Mouse (Mus musculus) thymus, postnatal 25 days (tissue): Measurements from ENCODE around the gene Hs3st4.

Experiments
- DNase-seq: peaks from one replicate; pipeline ENCODE4 v3.0.0; 2022

Hs3st4 gene

GRCm38 (mm10) chr7:124141229-124141628 is 158.6 kb downstream of the Hs3st4 start:
- DNase-seq = no peak

DNA sequence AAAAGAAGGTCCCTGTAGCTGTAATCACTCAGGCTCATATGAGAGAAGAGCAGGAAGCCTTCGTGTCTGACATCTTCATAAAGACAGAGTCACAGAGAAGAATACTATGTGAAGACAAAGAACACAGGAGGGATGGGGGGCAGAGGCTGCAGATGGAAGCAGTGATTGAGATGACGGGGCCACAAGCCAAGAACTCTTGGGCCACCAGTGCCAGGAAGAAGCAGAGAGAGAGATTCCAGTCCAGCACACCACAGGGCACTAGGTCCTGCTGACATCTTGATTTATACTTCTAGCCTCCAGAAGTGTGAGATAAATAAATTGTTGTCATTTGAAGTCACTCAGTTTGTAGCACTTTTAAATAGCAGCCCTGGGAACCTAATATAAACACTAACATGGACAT is 168.2 kb downstream of the Hs3st4 start:
- DNase-seq = no peak

DNA sequence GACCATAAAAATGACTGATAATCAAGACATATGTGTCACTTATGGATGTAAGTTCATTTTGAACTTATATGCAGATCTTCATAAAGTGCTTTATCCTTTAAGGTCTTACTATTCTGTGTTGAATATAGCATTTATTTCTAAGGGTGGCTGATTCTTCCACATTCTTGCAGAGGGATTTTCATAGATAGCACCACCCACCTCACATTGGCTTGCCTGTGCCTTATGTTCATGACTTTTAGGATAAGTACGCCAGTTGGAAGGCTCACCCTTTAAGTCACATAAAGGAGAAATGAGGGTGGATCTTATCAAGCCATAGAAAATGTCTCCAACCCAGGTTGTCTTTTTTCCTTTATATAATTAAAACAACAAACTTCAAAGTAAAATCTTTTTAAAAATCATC is 180.6 kb downstream of the Hs3st4 start:
- no peak for DNase-seq

GRCm38 (mm10) chr7:124166229-124166628 is 183.6 kb downstream of the Hs3st4 start:
- DNase-seq = no peak

GRCm38 (mm10) chr7:124168796-124169195 is 186.1 kb downstream of the Hs3st4 start:
- no peak for DNase-seq

GRCm38 (mm10) chr7:124170001-124170400 is 187.3 kb downstream of the Hs3st4 start:
- no peak for DNase-seq

- no peak for DNase-seq
Measured at GRCm38 (mm10) chr7:124171992-124172391, 189.3 kb downstream of the Hs3st4 start.

- DNase-seq = no peak
Measured at GRCm38 (mm10) chr7:124180926-124181325, 198.3 kb downstream of the Hs3st4 start.

GRCm38 (mm10) chr7:124184693-124185092 is 202.0 kb downstream of the Hs3st4 start:
- DNase-seq = no peak

GRCm38 (mm10) chr7:124198811-124199570 is 216.3 kb downstream of the Hs3st4 start:
- no peak for DNase-seq

- no peak for DNase-seq
Measured at GRCm38 (mm10) chr7:124216921-124217320, 234.3 kb downstream of the Hs3st4 start.

GRCm38 (mm10) chr7:124220556-124220955 is 237.9 kb downstream of the Hs3st4 start:
- DNase-seq = no peak

- no peak for DNase-seq
Measured at GRCm38 (mm10) chr7:124237896-124238670, 255.4 kb downstream of the Hs3st4 start.

DNA sequence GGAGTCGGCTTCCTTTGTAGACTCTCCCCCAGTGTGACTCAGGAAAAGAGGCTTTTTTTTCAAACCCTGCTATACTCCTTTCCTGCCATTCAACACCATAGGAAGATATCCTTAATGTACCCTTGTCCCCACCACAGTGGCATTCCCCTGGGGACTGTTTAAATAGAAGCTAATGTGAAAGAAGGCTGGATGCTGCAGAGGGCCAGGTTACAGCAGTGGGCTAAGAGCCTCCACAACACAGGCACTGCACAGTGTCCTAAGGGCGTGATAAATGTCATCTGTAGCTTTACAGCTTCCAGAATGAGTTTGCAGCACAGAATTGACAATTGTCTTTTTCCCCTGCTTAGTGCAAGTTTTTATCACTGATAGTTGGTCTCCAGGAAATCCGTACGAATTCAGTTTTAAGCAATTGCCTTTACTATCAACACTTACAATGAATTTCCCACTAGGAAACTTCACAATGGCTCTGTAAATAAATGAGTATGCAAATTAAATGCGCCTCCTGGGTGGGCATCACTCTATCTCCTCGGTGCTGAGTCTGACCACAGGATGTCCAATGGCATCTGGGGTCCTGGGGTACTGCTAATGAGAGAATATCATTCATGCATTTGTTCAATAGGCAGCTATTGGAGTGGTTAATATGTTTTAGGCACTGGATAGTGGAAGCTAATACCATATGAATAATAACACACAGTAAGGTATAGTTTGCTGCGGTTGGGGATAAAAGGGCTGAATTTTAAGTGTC is 257.4 kb downstream of the Hs3st4 start:
- DNase-seq = no peak

- DNase-seq = no peak
Measured at GRCm38 (mm10) chr7:124249838-124250237, 267.2 kb downstream of the Hs3st4 start.

DNA sequence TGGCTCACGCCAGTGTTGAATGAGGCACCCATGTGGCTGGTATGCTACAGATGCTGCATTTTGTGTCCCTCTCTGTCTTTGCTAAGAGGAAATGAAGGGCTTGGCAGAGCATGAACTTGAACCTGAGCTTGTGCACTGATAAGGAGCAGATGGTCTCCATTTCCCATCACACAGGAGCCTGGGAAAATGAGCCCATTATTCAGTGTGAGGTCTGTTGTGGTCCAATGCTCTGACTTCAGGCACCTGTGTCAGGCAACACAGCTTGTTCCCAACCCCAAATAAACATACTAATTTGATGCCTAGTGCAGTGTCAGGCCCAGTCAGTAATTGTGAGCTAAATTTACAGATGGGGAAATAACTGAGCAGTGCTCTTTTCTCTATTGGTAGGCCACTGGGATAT is 267.9 kb downstream of the Hs3st4 start:
- DNase-seq = no peak

GRCm38 (mm10) chr7:124258419-124258818 is 275.8 kb downstream of the Hs3st4 start:
- no peak for DNase-seq

DNA sequence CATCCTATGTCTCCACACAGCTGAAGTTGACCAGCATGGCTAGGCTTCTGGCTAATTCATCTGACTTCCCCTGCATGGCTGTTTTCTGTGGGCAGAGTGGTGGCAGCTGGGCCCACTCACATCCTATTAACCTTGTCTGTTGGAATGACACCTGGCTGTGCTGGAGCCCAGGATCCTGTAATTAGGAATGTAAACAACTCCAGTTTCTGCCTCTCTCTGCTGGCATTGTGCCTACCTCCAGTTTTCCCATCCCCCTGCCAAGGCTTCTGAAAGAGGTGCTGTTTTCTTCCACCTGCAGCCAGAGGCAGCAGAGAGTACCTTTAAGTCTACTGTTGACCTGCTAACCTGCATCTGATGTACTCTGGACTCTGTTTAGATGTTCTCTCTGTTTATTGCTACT is 288.1 kb downstream of the Hs3st4 start:
- no peak for DNase-seq

DNA sequence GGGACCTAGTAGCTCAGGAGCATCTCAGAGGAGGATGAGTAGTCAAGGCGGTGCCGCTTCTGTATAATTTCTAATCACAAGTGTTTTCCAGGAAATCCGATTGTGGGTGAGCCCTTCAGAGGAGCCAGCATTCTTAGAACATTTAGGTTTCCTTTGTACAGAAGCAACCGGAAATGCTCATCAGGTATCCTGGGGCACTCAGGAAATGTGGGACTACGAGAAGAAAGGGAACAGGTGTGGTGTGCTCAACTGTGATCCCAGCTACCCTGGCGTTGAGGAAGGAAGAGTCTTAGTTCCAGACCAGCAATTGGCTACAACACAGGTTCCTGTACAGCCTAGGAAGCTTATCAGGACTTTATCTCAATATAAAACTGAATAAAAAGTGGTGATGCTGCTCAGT is 307.2 kb downstream of the Hs3st4 start:
- DNase-seq = no peak

GRCm38 (mm10) chr7:124319451-124319850 is 336.8 kb downstream of the Hs3st4 start:
- no peak for DNase-seq

- DNase-seq = no peak
Measured at GRCm38 (mm10) chr7:124335635-124336034, 353.0 kb downstream of the Hs3st4 start.

GRCm38 (mm10) chr7:124341510-124341909 is 358.8 kb downstream of the Hs3st4 start:
- no peak for DNase-seq

- DNase-seq = no peak
Measured at GRCm38 (mm10) chr7:124347218-124348017, 364.7 kb downstream of the Hs3st4 start.
